Mouse (Mus musculus) erythroblast, adult 5-6 weeks (primary cell): ENCODE data around the gene Pitpnm2. TPM values are rescaled to one million over a fixed set of nuclear protein-coding genes. Genes with fewer than 3 reads are reported as not detected.
A peak's percentile ranks its signal among the peaks of the same experiment; 100 is the strongest.

Experiments used
- ATAC-seq: replicated peaks from 2 replicates; pipeline ENCODE4 v1.8.0; 2016; ENCODE audit warnings: moderate number of reproducible peaks, mild to moderate bottlenecking, moderate TSS enrichment, inconsistent platforms; ENCODE audit not compliant: poor library complexity, low FRiP score, severe bottlenecking
- total RNA-seq, 2 experiments: library from RNA; stranded (forward) in 1 of 2; stranded (reverse) in 1 of 2; fragments of 150-400 nt in 1 of 2; fragments of 200-764, 138-1000 nt in 1 of 2; gene quantifications; 2 replicates each; pipeline versions ENCODE4 v1.2.3 to v1.2.4; 2015 to 2017; ENCODE audit warnings: low replicate concordance in 2 of 2

The Pitpnm2 gene
- total RNA-seq, 2 experiments from 2014 or later: 1.0 to 1.9 TPM

DNA sequence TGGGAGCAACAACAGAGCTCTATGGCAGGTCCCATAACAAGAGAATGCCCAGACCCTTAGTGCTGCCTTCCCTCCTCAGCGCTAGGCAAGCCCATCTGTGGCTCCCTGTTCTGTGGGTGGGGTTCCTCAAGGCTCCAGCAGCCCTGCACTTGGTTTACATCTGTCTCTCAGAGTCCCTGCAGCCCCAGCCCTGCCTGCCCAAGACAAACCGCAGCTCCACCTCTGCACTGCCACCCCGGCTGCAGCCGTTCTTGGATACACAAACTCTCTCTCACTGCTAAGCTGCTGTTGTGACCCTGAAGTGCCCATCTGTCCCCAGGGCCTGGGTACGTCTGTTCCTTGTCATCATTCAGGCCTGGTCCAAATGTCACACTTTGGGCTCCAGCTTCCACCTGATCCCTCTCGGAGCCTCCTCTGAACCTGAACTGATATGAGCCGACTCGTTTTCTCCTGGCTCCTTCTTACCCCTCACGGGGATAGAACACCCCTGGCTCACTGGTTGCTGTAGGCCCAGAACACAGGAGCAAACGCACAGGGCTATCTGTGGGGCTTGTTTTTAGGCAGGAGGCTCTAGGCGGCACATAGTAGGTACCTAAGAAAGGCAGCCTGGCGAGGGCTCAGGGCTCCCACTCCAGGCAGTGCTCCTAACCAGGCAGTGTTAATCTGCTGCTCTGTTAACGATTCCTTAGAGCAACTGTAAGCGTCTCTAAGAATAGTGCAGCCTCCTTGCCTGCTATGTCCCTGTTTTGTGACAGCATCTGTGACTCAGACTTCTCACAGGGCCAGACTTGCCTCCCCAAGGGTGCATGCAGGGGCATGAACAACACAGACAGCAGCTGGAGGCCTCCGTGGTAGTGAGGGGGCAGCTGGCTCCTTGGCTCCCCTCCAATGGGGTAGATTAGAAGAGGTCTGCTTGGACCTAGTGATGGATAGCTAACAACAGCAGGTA is 83.7 kb downstream of the Pitpnm2 start:
- peak; percentile 19; the same call in 1 of the 2 replicates for ATAC-seq

- ATAC-seq: no peak
These were observed 86.1 kb downstream of the Pitpnm2 start for GRCm38 (mm10) chr5:124163445-124163844.

GRCm38 (mm10) chr5:124162577-124162976 is 87.0 kb downstream of the Pitpnm2 start:
- ATAC-seq: no peak

GRCm38 (mm10) chr5:124161831-124162230 is 87.7 kb downstream of the Pitpnm2 start:
- no peak for ATAC-seq

DNA sequence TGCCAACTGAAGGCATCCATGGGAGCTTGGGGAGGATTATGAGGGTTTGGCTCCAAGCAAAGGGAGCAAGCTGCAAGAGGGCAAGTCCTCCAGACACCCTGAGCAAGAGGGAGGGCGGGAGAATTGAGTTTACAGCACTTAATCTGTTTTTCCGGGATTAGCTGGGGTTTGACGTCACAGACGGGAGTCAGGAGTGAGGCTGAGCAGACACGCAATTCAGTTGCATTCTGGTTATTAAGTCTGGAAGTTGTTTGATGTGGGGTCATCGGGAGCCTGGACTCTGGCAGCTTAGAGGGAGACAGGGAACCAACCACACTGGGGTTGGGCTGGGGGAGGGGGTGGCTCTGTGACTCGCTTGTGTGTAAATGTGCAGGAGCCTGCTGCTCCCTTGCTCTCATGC is 90.1 kb downstream of the Pitpnm2 start:
- ATAC-seq: no peak

DNA sequence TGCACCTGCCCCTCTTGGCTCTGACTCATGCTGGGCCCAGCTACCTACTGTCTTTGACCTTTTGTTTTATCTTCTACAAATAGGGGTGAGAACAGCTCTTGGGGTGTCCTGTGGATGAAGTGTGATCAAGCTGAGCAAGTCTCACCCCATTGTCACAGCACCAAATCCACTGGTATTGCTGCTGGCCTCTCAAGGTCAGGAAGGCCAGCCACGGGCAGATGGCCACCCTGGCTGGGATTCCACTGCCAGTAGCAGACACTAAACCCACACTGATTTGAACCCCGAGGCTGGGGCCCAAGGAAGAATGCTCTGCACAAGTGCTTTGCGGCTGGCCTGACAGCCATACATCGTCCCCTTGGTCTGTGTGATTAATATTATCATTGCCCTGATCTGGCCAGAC is 91.3 kb downstream of the Pitpnm2 start:
- no peak for ATAC-seq

- no peak for ATAC-seq
These were observed 93.6 kb downstream of the Pitpnm2 start for GRCm38 (mm10) chr5:124155943-124156342.

- no peak for ATAC-seq
These were observed 96.8 kb downstream of the Pitpnm2 start for GRCm38 (mm10) chr5:124152734-124153133.

DNA sequence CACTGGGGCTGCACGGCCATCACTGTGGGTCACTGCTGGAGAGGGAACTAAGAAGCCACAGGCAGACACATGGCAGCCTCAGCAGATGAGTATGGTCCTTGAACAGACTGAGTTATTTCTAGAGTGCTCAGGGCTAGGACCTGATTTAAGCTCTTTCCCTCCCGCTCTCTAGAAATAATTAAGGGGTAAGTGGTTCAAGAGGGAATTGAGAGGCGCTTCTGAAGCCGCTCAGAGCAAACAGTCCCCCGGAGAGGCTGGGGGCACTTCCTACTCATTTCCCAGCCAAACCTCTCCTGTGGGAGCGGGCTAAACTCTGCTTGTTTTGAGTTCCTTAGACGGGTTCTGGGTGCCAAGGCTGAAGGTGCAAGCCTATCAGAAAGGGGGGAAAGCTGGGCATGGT is 98.7 kb downstream of the Pitpnm2 start:
- no peak for ATAC-seq

DNA sequence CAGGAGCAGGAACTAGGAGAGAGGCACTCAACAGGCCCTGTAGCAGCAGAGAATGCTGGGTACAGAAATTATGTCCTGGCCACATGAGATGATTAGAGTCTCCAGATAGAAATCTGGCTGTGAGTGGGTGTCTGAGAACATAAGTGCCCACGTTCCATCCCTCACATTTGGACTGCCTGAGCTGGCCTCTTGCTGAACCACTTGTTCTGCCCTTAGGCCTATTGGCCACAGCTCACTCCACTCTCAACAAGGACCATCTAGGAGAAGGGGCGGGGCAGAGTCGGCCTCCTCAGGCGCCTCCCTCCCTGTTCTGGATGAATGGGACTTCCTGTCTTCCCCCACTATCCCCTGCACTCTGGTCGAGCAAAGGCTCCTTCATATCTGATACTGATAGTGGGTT is 100.5 kb downstream of the Pitpnm2 start:
- ATAC-seq: no peak

DNA sequence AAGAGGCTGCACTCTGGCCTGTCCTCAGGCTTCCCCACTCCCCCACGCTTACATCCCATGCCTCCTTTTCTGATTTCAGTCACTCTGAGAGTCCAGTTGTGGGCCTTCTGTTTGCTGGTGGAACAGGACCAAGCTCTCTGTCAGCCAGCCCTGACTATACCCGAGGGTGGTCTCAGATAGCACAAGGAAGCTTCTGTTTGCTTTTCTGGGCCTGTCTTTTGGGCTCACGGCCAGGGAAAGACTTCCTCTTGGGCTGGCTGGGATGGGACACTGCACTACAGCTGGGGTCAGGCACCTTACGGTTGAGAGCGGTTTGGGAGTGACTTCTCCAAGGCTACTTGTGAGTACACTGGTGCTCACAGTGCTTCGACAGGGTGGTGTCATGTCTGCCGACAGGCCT is 111.5 kb downstream of the Pitpnm2 start:
- ATAC-seq: no peak

GRCm38 (mm10) chr5:124134261-124134660 is 115.3 kb downstream of the Pitpnm2 start:
- no peak for ATAC-seq

- ATAC-seq: no peak
These were observed 124.5 kb downstream of the Pitpnm2 start for GRCm38 (mm10) chr5:124125093-124125492.

GRCm38 (mm10) chr5:124122357-124122756 is 127.2 kb downstream of the Pitpnm2 start:
- no peak for ATAC-seq

- no peak for ATAC-seq
These were observed 130.4 kb downstream of the Pitpnm2 start for GRCm38 (mm10) chr5:124119204-124119603.

GRCm38 (mm10) chr5:124115990-124116845 is 133.3 kb downstream of the Pitpnm2 start, which contains the start of gene Arl6ip4:
Gene Arl6ip4 (plus strand): TSS chr5:124116089.
- ATAC-seq: peak; percentile 13

- no peak for ATAC-seq
These were observed 134.0 kb downstream of the Pitpnm2 start for GRCm38 (mm10) chr5:124115531-124115930.

GRCm38 (mm10) chr5:124114276-124115025 is 135.1 kb downstream of the Pitpnm2 start:
- ATAC-seq: no peak

GRCm38 (mm10) chr5:124113030-124113429 is 136.5 kb downstream of the Pitpnm2 start:
- ATAC-seq: peak; percentile 50

DNA sequence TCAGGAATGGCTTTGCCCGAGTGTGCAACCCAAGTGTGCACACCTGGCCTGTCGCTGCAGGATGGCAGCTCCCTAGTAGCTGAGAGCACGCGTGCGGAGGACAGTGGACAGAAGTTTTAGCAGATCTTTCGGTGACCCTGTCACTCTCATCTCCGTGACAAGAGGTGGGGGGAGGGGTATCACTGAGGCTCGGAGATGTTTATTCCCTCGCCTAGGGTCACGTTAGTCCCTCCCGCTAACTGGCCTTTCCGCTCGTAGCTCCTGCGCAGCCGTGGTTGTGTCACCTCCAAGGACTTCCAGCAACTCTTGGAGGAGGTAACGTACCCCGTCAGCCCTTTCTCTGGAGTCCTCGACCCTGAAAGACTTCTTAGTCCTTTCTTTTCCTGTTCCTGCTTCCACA is 137.0 kb downstream of the Pitpnm2 start:
- peak; percentile 14 for ATAC-seq
